In genomic region chr6:144480648-144481528, GRCm38 (mm10) we compare ENCODE assay signal across 12 mouse cellular contexts.
DNase-seq lines count a peak whose midpoint lies in the region; ATAC-seq and TF ChIP-seq lines count a peak whose summit lies in the region.
"Had no signal": no experiment of that assay in that cellular context is flagged by ENCODE, and none has a peak within 500 bp of the region (broad histone marks: within the 10 kb centered on the region; RNA-seq: fewer than 3 reads in every experiment).

No protein-coding gene starts in this region.

- no peaks in the 10 kb centered on the region for H3K36me3 ChIP-seq in lung, embryonic 15.5 days
- no peaks in the 10 kb centered on the region for H3K36me3 ChIP-seq in hindbrain, embryonic 10.5 days
- H3K36me3 ChIP-seq in midbrain, embryonic 13.5 days = no peaks in the 10 kb centered on the region
- no peaks in the 10 kb centered on the region for H3K36me3 ChIP-seq in lung, postnatal 0 days (ENCODE audit: insufficient read depth, low read length)
- H3K36me3 ChIP-seq: heart, embryonic 13.5 days; stomach, embryonic 15.5 days had no signal

- no peak overlapping the region for H3K27ac ChIP-seq in lung, embryonic 15.5 days
- H3K27ac ChIP-seq in hindbrain, embryonic 10.5 days = peak overlapping the region; percentile 56
- H3K27ac ChIP-seq in midbrain, embryonic 13.5 days = peak overlapping the region; percentile 61
- no peak overlapping the region for H3K27ac ChIP-seq in lung, postnatal 0 days (ENCODE audit: low read length)
- H3K27ac ChIP-seq: heart, embryonic 13.5 days; kidney, postnatal 0 days; liver, embryonic 14.5 days; stomach, embryonic 15.5 days had no signal

- WGBS in lung, embryonic 15.5 days = 34% methylated on average over 5 of the region's 5 CpGs
- WGBS in hindbrain, embryonic 10.5 days = 8% methylated on average over 5 of the region's 5 CpGs
- 2% methylated on average over 5 of the region's 5 CpGs for WGBS in midbrain, embryonic 13.5 days
- WGBS in lung, postnatal 0 days = 41% methylated on average over 5 of the region's 5 CpGs

- TF ChIP-seq EP300 in lung, postnatal 0 days (IDR thresholded peaks at IDR 0.05) = no peak

- DNase-seq in lung, postnatal 14 days = no peak
- peak; percentile 67 for DNase-seq in hindbrain, embryonic 10.5 days (ENCODE audit: low spot score)
- no peak for DNase-seq in cerebellum, postnatal 14 days
- DNase-seq in urinary bladder, postnatal 25 days (ENCODE audit: low spot score) = no peak
- no peak for DNase-seq in lung, postnatal 0 days (ENCODE audit: low spot score)

- no peak for TF ChIP-seq CTCF in lung, postnatal 0 days (IDR thresholded peaks at IDR 0.05)

- H3K9ac ChIP-seq in lung, embryonic 15.5 days = no peak overlapping the region
- no peak overlapping the region for H3K9ac ChIP-seq in midbrain, embryonic 13.5 days (replicated peaks)
- no peak overlapping the region for H3K9ac ChIP-seq in lung, postnatal 0 days (replicated peaks; ENCODE audit: low read depth)
- H3K9ac ChIP-seq: heart, embryonic 13.5 days; liver, embryonic 14.5 days; stomach, embryonic 15.5 days had no signal

- no peaks in the 10 kb centered on the region for H3K9me3 ChIP-seq in lung, embryonic 15.5 days
- H3K9me3 ChIP-seq in hindbrain, embryonic 10.5 days = no peaks in the 10 kb centered on the region
- no peaks in the 10 kb centered on the region for H3K9me3 ChIP-seq in midbrain, embryonic 13.5 days
- H3K9me3 ChIP-seq in lung, postnatal 0 days (ENCODE audit: low read length) = no peaks in the 10 kb centered on the region
- H3K9me3 ChIP-seq: heart, embryonic 13.5 days; stomach, embryonic 15.5 days had no signal

- H3K4me3 ChIP-seq in lung, embryonic 15.5 days = no peak overlapping the region
- H3K4me3 ChIP-seq in hindbrain, embryonic 10.5 days = 0 out of 2 replicates have a peak overlapping the region, but pooled peaks have one; percentile 3
- H3K4me3 ChIP-seq in midbrain, embryonic 13.5 days (replicated peaks) = no peak overlapping the region
- no peak overlapping the region for H3K4me3 ChIP-seq in lung, postnatal 0 days (ENCODE audit: low read depth, low read length)
- H3K4me3 ChIP-seq: heart, embryonic 13.5 days; stomach, embryonic 15.5 days had no signal

- H3K4me1 ChIP-seq in lung, embryonic 15.5 days = no peaks in the 10 kb centered on the region
- H3K4me1 ChIP-seq in hindbrain, embryonic 10.5 days (replicated peaks) = peaks cover 40% of the 10 kb centered on the region
- H3K4me1 ChIP-seq in midbrain, embryonic 13.5 days (replicated peaks) = peaks cover 37% of the 10 kb centered on the region
- H3K4me1 ChIP-seq in lung, postnatal 0 days (ENCODE audit: insufficient read depth, low read depth, low read length) = no peaks in the 10 kb centered on the region
- H3K4me1 ChIP-seq: stomach, embryonic 15.5 days had no signal

- H3K4me2 ChIP-seq in lung, embryonic 15.5 days = no peak overlapping the region
- H3K4me2 ChIP-seq in midbrain, embryonic 13.5 days (replicated peaks) = 0 out of 2 replicates have a peak overlapping the region, but pooled peaks have one; percentile 12
- H3K4me2 ChIP-seq in lung, postnatal 0 days (replicated peaks; ENCODE audit: low read depth, low read length) = no peak overlapping the region
- H3K4me2 ChIP-seq: heart, embryonic 13.5 days; stomach, embryonic 15.5 days had no signal

- ATAC-seq in lung, embryonic 15.5 days (ENCODE audit: borderline replicate concordance, extremely low read depth, low FRiP score, low TSS enrichment) = 0 out of 2 replicates have a peak, but pooled peaks have one; percentile 35
- peak; percentile 95 for ATAC-seq in midbrain, embryonic 13.5 days
- ATAC-seq in granulocyte monocyte progenitor cell, adult 5-6 weeks (replicated peaks; ENCODE audit: poor library complexity, severe bottlenecking) = no peak
- ATAC-seq in lung, postnatal 0 days = no peak

- no peaks in the 10 kb centered on the region for H3K27me3 ChIP-seq in lung, embryonic 15.5 days
- H3K27me3 ChIP-seq in hindbrain, embryonic 10.5 days (ENCODE audit: insufficient read depth, poor library complexity, severe bottlenecking) = peaks cover 7% of the 10 kb centered on the region
- H3K27me3 ChIP-seq in midbrain, embryonic 13.5 days = peaks cover 14% of the 10 kb centered on the region
- H3K27me3 ChIP-seq in lung, postnatal 0 days (replicated peaks; ENCODE audit: insufficient read depth, low read length) = no peaks in the 10 kb centered on the region
- H3K27me3 ChIP-seq: heart, embryonic 13.5 days; stomach, embryonic 15.5 days had no signal

Comparison
In these comparisons a context has a peak if more than half of its experiments do, and no peak if none do; other contexts are left out.
1. ATAC-seq: peak in lung, embryonic 15.5 days (single experiment) and midbrain, embryonic 13.5 days (single experiment); none in granulocyte monocyte progenitor cell, adult 5-6 weeks (single experiment) and lung, postnatal 0 days (single experiment).
2. H3K27ac ChIP-seq: peak in hindbrain, embryonic 10.5 days (single experiment) and midbrain, embryonic 13.5 days (single experiment); none in lung, embryonic 15.5 days (single experiment) and lung, postnatal 0 days (single experiment).